Mouse (Mus musculus) G1E (cell line): ENCODE data around the gene Idi1. TPM values are rescaled to one million over a fixed set of nuclear protein-coding genes. Genes with fewer than 3 reads are reported as not detected.

Experiments
- ATAC-seq: 2 replicates; pipeline ENCODE4 v1.8.0; 2016; ENCODE audit warnings: mild to moderate bottlenecking; ENCODE audit not compliant: insufficient number of reproducible peaks, poor library complexity, low FRiP score, severe bottlenecking; ENCODE audit errors: extremely low read depth
- DNase-seq: peaks from one replicate; pipeline ENCODE4 v3.0.0; 2012; ENCODE audit warnings: low spot score
- H3K27me3 ChIP-seq: 2 replicates; pipeline ENCODE4 v1.6.1; 2012; ENCODE audit warnings: mild to moderate bottlenecking, low read length, inconsistent platforms; ENCODE audit not compliant: insufficient read depth
- H3K36me3 ChIP-seq: replicated peaks from 2 replicates; pipeline ENCODE3; 2012; ENCODE audit warnings: mild to moderate bottlenecking, inconsistent platforms
- H3K4me1 ChIP-seq: 2 replicates; pipeline ENCODE4 v1.6.1; 2012; ENCODE audit warnings: low read depth, low read length, inconsistent platforms, mixed read lengths; ENCODE audit not compliant: insufficient read depth
- H3K4me3 ChIP-seq: 2 replicates; pipeline ENCODE4 v1.5.1; 2012; ENCODE audit warnings: low read depth, mild to moderate bottlenecking, inconsistent platforms, low read length, moderate library complexity, mixed read lengths
- H3K9me3 ChIP-seq: replicated peaks from 2 replicates; pipeline ENCODE4 v1.6.1; 2012; ENCODE audit warnings: inconsistent platforms
- CTCF ChIP-seq: IDR thresholded peaks from 2 replicates; pipeline ENCODE4 v1.5.1; 2012; ENCODE audit warnings: low read depth, low read length, inconsistent platforms, mixed read lengths
- GATA1 ChIP-seq: IDR thresholded peaks from 2 replicates; pipeline ENCODE4 v1.6.1; 2012; ENCODE audit warnings: borderline replicate concordance, low read length, inconsistent platforms, mixed read lengths
- GATA2 ChIP-seq: IDR thresholded peaks from 2 replicates; pipeline ENCODE4 v1.6.1; 2012; ENCODE audit warnings: low read depth, low read length, inconsistent platforms, borderline replicate concordance
- POLR2AphosphoS5 ChIP-seq: IDR thresholded peaks from 2 replicates; pipeline ENCODE4 v1.6.1; 2012; ENCODE audit warnings: low read depth, low read length, inconsistent platforms; ENCODE audit not compliant: insufficient replicate concordance
- TAL1 ChIP-seq: conservative IDR thresholded peaks from 2 replicates; pipeline ENCODE4 v1.6.1; 2012; ENCODE audit warnings: low read depth, low read length, inconsistent platforms, mixed read lengths
- polyA plus RNA-seq: library from polyadenylated mRNA; stranded (reverse); fragments of >175 nt; gene quantifications from 2 replicates; pipeline ENCODE4 v1.2.3, GENCODE M21; 2012
- total RNA-seq, 2 experiments: library from RNA; stranded (forward) in 1 of 2; stranded (reverse) in 1 of 2; fragments of 200-1000 nt in 1 of 2; fragments of >200 nt in 1 of 2; fragmentation: Nextera tagmentation in 1 of 2; gene quantifications; 2 replicates each; pipeline ENCODE4 v1.2.3; 2014 to 2017

The Idi1 gene
- total and polyA plus RNA-seq, 3 experiments: 27.6 to 936 (median 575) TPM

GRCm38 (mm10) chr13:8847702-8848101, 37.6 kb upstream of the Idi1 start:
- TF ChIP-seq CTCF: peak; percentile 34; the same call in 1 of the 2 replicates
- no peak for TF ChIP-seq TAL1
- DNase-seq (no peak), ATAC-seq (peak; percentile 51; the same call in 1 of the 2 replicates)
- H3K9me3 ChIP-seq: no peaks in the 10 kb centered on the region
- H3K4me3 ChIP-seq: no peak overlapping the region
- H3K36me3 ChIP-seq: peaks cover 72% of the 10 kb centered on the region
- no peaks in the 10 kb centered on the region for H3K27me3 ChIP-seq
- peaks cover 21% of the 10 kb centered on the region for H3K4me1 ChIP-seq

- TF ChIP-seq GATA1 (no peak), TAL1 (peak; percentile 79)
- ATAC-seq (peak; percentile 79), DNase-seq (peak; percentile 20)
- Histone ChIP-seq H3K36me3 (peaks cover 72% of the 10 kb centered on the region), H3K4me1 (peaks cover 25% of the 10 kb centered on the region), H3K9me3 (no peaks in the 10 kb centered on the region), H3K27me3 (no peaks in the 10 kb centered on the region), H3K4me3 (no peak overlapping the region)
Measured at GRCm38 (mm10) chr13:8849311-8849710, 36.0 kb upstream of the Idi1 start.

- TF ChIP-seq GATA1 (no peak), TAL1 (no peak)
- Histone ChIP-seq H3K36me3 (peaks cover 64% of the 10 kb centered on the region), H3K27me3 (no peaks in the 10 kb centered on the region), H3K4me1 (peaks cover 21% of the 10 kb centered on the region), H3K9me3 (no peaks in the 10 kb centered on the region), H3K4me3 (no peak overlapping the region)
- no peak for ATAC-seq
- DNase-seq: no peak
Measured at GRCm38 (mm10) chr13:8853424-8853823, 31.9 kb upstream of the Idi1 start.

GRCm38 (mm10) chr13:8854769-8855168, 30.5 kb upstream of the Idi1 start:
- no peak overlapping the region for H3K4me3 ChIP-seq
- H3K9me3 ChIP-seq: no peaks in the 10 kb centered on the region
- ATAC-seq: no peak
- DNase-seq: no peak
- no peaks in the 10 kb centered on the region for H3K27me3 ChIP-seq
- H3K36me3 ChIP-seq: peaks cover 63% of the 10 kb centered on the region
- no peak for TF ChIP-seq GATA1
- peaks cover 8% of the 10 kb centered on the region for H3K4me1 ChIP-seq

GRCm38 (mm10) chr13:8858453-8858852, 26.8 kb upstream of the Idi1 start:
- Histone ChIP-seq H3K9me3 (no peaks in the 10 kb centered on the region), H3K4me3 (no peak overlapping the region), H3K4me1 (peaks cover 3% of the 10 kb centered on the region), H3K36me3 (peaks cover 67% of the 10 kb centered on the region), H3K27me3 (no peaks in the 10 kb centered on the region)
- no peak for DNase-seq
- no peak for ATAC-seq
- no peak for TF ChIP-seq POLR2AphosphoS5
- no peak for TF ChIP-seq GATA2
- TF ChIP-seq TAL1: no peak
- no peak for TF ChIP-seq CTCF
- no peak for TF ChIP-seq GATA1

- no peak for ATAC-seq
- peaks cover 6% of the 10 kb centered on the region; the same call in 1 of the 2 replicates for H3K4me1 ChIP-seq
- no peaks in the 10 kb centered on the region for H3K9me3 ChIP-seq
- no peak for DNase-seq
- TF ChIP-seq CTCF: no peak
- TF ChIP-seq GATA2: no peak
- no peak for TF ChIP-seq POLR2AphosphoS5
- no peak for TF ChIP-seq TAL1
- no peak for TF ChIP-seq GATA1
- no peaks in the 10 kb centered on the region for H3K27me3 ChIP-seq
- no peak overlapping the region for H3K4me3 ChIP-seq
- peaks cover 68% of the 10 kb centered on the region for H3K36me3 ChIP-seq
Measured at GRCm38 (mm10) chr13:8860861-8861260, 24.4 kb upstream of the Idi1 start.

- ATAC-seq (no peak), DNase-seq (no peak)
- H3K27me3 ChIP-seq: no peaks in the 10 kb centered on the region
- no peak overlapping the region for H3K4me3 ChIP-seq
- H3K9me3 ChIP-seq: no peaks in the 10 kb centered on the region
- TF ChIP-seq GATA2 (no peak), GATA1 (no peak), CTCF (no peak), POLR2AphosphoS5 (no peak), TAL1 (no peak)
- peaks cover 25% of the 10 kb centered on the region for H3K4me1 ChIP-seq
- peaks cover 59% of the 10 kb centered on the region for H3K36me3 ChIP-seq
Measured at GRCm38 (mm10) chr13:8864990-8865389, 20.3 kb upstream of the Idi1 start.
